Mouse (Mus musculus) neural tube, embryonic 13.5 days (tissue): Measurements from ENCODE around the gene Dlx5. TPM values are rescaled to one million over a fixed set of nuclear protein-coding genes. Genes with fewer than 3 reads are reported as not detected.

Experiments used
- ATAC-seq: fragments of 200-750 bp; cut with Nextera tagmentation; 2 replicates; pipeline ENCODE4 v1.8.0; 2017; ENCODE audit warnings: low read depth, mild to moderate bottlenecking, moderate TSS enrichment, moderate library complexity
- H3K27ac ChIP-seq: fragments of 300-500 bp; sonication (generic); replicated peaks from 2 replicates; pipeline ENCODE4 v1.5.1; 2015; ENCODE audit warnings: moderate library complexity, mild to moderate bottlenecking, inconsistent platforms
- H3K27me3 ChIP-seq: fragments of 300-500 bp; sonication (generic); 2 replicates; pipeline ENCODE4 v1.6.1; 2015; ENCODE audit warnings: mild to moderate bottlenecking, inconsistent platforms
- H3K36me3 ChIP-seq: fragments of 300-500 bp; sonication (generic); 2 replicates; pipeline ENCODE4 v1.6.1; 2015; ENCODE audit warnings: mild to moderate bottlenecking, inconsistent platforms
- H3K4me1 ChIP-seq: fragments of 300-500 bp; sonication (generic); replicated peaks from 2 replicates; pipeline ENCODE4 v1.6.1; 2015; ENCODE audit warnings: inconsistent platforms
- H3K4me2 ChIP-seq: fragments of 300-500 bp; sonication (generic); 2 replicates; pipeline ENCODE4 v1.6.1; 2015; ENCODE audit warnings: inconsistent platforms, mild to moderate bottlenecking, moderate library complexity
- H3K4me3 ChIP-seq: fragments of 300-500 bp; sonication (generic); 2 replicates; pipeline ENCODE4 v1.5.1; 2015; ENCODE audit warnings: mild to moderate bottlenecking, inconsistent platforms
- H3K9ac ChIP-seq: fragments of 300-500 bp; sonication (generic); 2 replicates; pipeline ENCODE4 v1.6.1; 2015; ENCODE audit warnings: moderate library complexity, mild to moderate bottlenecking, inconsistent platforms
- H3K9me3 ChIP-seq: fragments of 300-500 bp; sonication (generic); 2 replicates; pipeline ENCODE4 v1.6.1; 2016; ENCODE audit warnings: inconsistent platforms
- WGBS: fragments of 180-500 bp; shearing (Covaris S2); methylation state at CpG from one replicate; pipeline ENCODE4 v1.1.7; 2015; 5-methylcytosine and 5-hydroxymethylcytosine counted together
- polyA plus RNA-seq: library from polyadenylated mRNA; unstranded; fragments of >200 nt; fragmentation: Nextera tagmentation; extraction: Ambion mirVana; gene quantifications from 2 replicates; pipeline ENCODE4 v1.2.1, GENCODE M21; 2015

The Dlx5 gene
- polyA plus RNA-seq, 1 experiment from 2014 or later = 0.40 TPM

- Histone ChIP-seq H3K9me3 (no peaks in the 10 kb centered on the region), H3K36me3 (no peaks in the 10 kb centered on the region), H3K4me3 (no peak overlapping the region), H3K4me2 (no peak overlapping the region), H3K27me3 (peaks cover 100% of the 10 kb centered on the region), H3K4me1 (peaks cover 13% of the 10 kb centered on the region), H3K9ac (no peak overlapping the region), H3K27ac (no peak overlapping the region)
- ATAC-seq = no peak
- WGBS = 0% methylated on average over 9 of the region's 10 CpGs
Observed at GRCm38 (mm10) chr6:6855746-6856185, 26.1 kb downstream of the Dlx5 start.

- no peak overlapping the region for H3K4me3 ChIP-seq
- under 1% methylated on average over 25 of the region's 25 CpGs for whole genome bisulfite sequencing
- peaks cover 100% of the 10 kb centered on the region for H3K27me3 ChIP-seq
- ATAC-seq = no peak
- H3K36me3 ChIP-seq = no peaks in the 10 kb centered on the region
- H3K9ac ChIP-seq = no peak overlapping the region
- H3K4me1 ChIP-seq = peaks cover 7% of the 10 kb centered on the region; the same call in 1 of the 2 replicates
- no peaks in the 10 kb centered on the region for H3K9me3 ChIP-seq
- H3K27ac ChIP-seq = no peak overlapping the region
- H3K4me2 ChIP-seq = no peak overlapping the region
Observed at GRCm38 (mm10) chr6:6854902-6855745, 26.8 kb downstream of the Dlx5 start.

- Histone ChIP-seq H3K36me3 (no peaks in the 10 kb centered on the region), H3K9ac (no peak overlapping the region), H3K27ac (no peak overlapping the region), H3K4me2 (no peak overlapping the region), H3K4me1 (no peaks in the 10 kb centered on the region), H3K9me3 (no peaks in the 10 kb centered on the region), H3K27me3 (peaks cover 100% of the 10 kb centered on the region), H3K4me3 (no peak overlapping the region)
- under 1% methylated on average over 9 of the region's 9 CpGs for WGBS
- ATAC-seq = no peak
Observed at GRCm38 (mm10) chr6:6854176-6854575, 27.7 kb downstream of the Dlx5 start.

GRCm38 (mm10) chr6:6852944-6853343 lies 28.9 kb downstream of the Dlx5 start:
- no peak overlapping the region for H3K4me2 ChIP-seq
- no peak overlapping the region for H3K4me3 ChIP-seq
- ATAC-seq = no peak
- H3K9me3 ChIP-seq = no peaks in the 10 kb centered on the region
- 23% methylated on average over 3 of the region's 3 CpGs for WGBS
- no peaks in the 10 kb centered on the region for H3K36me3 ChIP-seq
- peaks cover 99% of the 10 kb centered on the region for H3K27me3 ChIP-seq
- no peak overlapping the region for H3K27ac ChIP-seq
- H3K4me1 ChIP-seq = no peaks in the 10 kb centered on the region
- no peak overlapping the region for H3K9ac ChIP-seq

GRCm38 (mm10) chr6:6851166-6851565 lies 30.7 kb downstream of the Dlx5 start:
- no peak for ATAC-seq
- Histone ChIP-seq H3K27me3 (peaks cover 97% of the 10 kb centered on the region), H3K9me3 (no peaks in the 10 kb centered on the region), H3K9ac (no peak overlapping the region), H3K27ac (no peak overlapping the region), H3K4me1 (no peaks in the 10 kb centered on the region), H3K4me3 (no peak overlapping the region), H3K36me3 (no peaks in the 10 kb centered on the region), H3K4me2 (no peak overlapping the region)
- WGBS = under 1% methylated on average over 10 of the region's 10 CpGs

- no peak overlapping the region for H3K9ac ChIP-seq
- no peaks in the 10 kb centered on the region for H3K4me1 ChIP-seq
- under 1% methylated on average over 26 of the region's 26 CpGs for WGBS
- peaks cover 97% of the 10 kb centered on the region for H3K27me3 ChIP-seq
- H3K27ac ChIP-seq = no peak overlapping the region
- no peaks in the 10 kb centered on the region for H3K9me3 ChIP-seq
- H3K4me2 ChIP-seq = no peak overlapping the region
- no peak for ATAC-seq
- no peak overlapping the region for H3K4me3 ChIP-seq
- H3K36me3 ChIP-seq = no peaks in the 10 kb centered on the region
Observed at GRCm38 (mm10) chr6:6850324-6851060, 31.4 kb downstream of the Dlx5 start.

GRCm38 (mm10) chr6:6849744-6850143 lies 32.1 kb downstream of the Dlx5 start:
- no peaks in the 10 kb centered on the region for H3K9me3 ChIP-seq
- H3K36me3 ChIP-seq = no peaks in the 10 kb centered on the region
- H3K4me3 ChIP-seq = no peak overlapping the region
- peaks cover 97% of the 10 kb centered on the region for H3K27me3 ChIP-seq
- 2% methylated on average over 12 of the region's 12 CpGs for WGBS
- no peak overlapping the region for H3K9ac ChIP-seq
- H3K27ac ChIP-seq = no peak overlapping the region
- H3K4me2 ChIP-seq = no peak overlapping the region
- no peaks in the 10 kb centered on the region for H3K4me1 ChIP-seq
- ATAC-seq = no peak

GRCm38 (mm10) chr6:6848541-6848940 lies 33.3 kb downstream of the Dlx5 start:
- Histone ChIP-seq H3K9ac (no peak overlapping the region), H3K4me1 (no peaks in the 10 kb centered on the region), H3K4me3 (no peak overlapping the region), H3K4me2 (no peak overlapping the region), H3K9me3 (no peaks in the 10 kb centered on the region), H3K27ac (no peak overlapping the region), H3K36me3 (no peaks in the 10 kb centered on the region), H3K27me3 (peaks cover 93% of the 10 kb centered on the region)
- no peak for ATAC-seq
- 10% methylated on average over 4 of the region's 4 CpGs for WGBS

- no peak for ATAC-seq
- no peak overlapping the region for H3K4me3 ChIP-seq
- 89% methylated on average over 3 of the region's 3 CpGs for WGBS
- H3K4me2 ChIP-seq = no peak overlapping the region
- no peaks in the 10 kb centered on the region for H3K4me1 ChIP-seq
- no peak overlapping the region for H3K27ac ChIP-seq
- no peaks in the 10 kb centered on the region for H3K36me3 ChIP-seq
- no peaks in the 10 kb centered on the region for H3K9me3 ChIP-seq
- no peaks in the 10 kb centered on the region for H3K27me3 ChIP-seq
- no peak overlapping the region for H3K9ac ChIP-seq
Observed at GRCm38 (mm10) chr6:6833301-6833700, 48.6 kb downstream of the Dlx5 start.

- H3K36me3 ChIP-seq = no peaks in the 10 kb centered on the region
- H3K4me1 ChIP-seq = no peaks in the 10 kb centered on the region
- no peak overlapping the region for H3K9ac ChIP-seq
- H3K27me3 ChIP-seq = no peaks in the 10 kb centered on the region
- H3K4me2 ChIP-seq = no peak overlapping the region
- WGBS = 79% methylated on average over 7 of the region's 7 CpGs
- no peak overlapping the region for H3K4me3 ChIP-seq
- H3K27ac ChIP-seq = no peak overlapping the region
- no peaks in the 10 kb centered on the region for H3K9me3 ChIP-seq
- no peak for ATAC-seq
Observed at GRCm38 (mm10) chr6:6830446-6830845, 51.4 kb downstream of the Dlx5 start.
